Mouse (Mus musculus) urinary bladder, postnatal 25 days (tissue): ENCODE results near the gene Ncoa1.

ENCODE experiments used
- DNase-seq: peaks from one replicate; pipeline ENCODE4 v3.0.0; 2022; ENCODE audit warnings: low spot score

The Ncoa1 gene

GRCm38 (mm10) chr12:4476832-4477671 lies at the start of gene Ncoa1:
Ncoa1 (minus strand) TSS chr12:4477182.
- peak; percentile 62 for DNase-seq

GRCm38 (mm10) chr12:4524546-4524945 lies 47.6 kb upstream of the Ncoa1 start:
- no peak for DNase-seq

- DNase-seq, result no peak
Measured at GRCm38 (mm10) chr12:4523688-4524298, 46.8 kb upstream of the Ncoa1 start.

GRCm38 (mm10) chr12:4523208-4523607 lies 46.2 kb upstream of the Ncoa1 start:
- no peak for DNase-seq

DNA sequence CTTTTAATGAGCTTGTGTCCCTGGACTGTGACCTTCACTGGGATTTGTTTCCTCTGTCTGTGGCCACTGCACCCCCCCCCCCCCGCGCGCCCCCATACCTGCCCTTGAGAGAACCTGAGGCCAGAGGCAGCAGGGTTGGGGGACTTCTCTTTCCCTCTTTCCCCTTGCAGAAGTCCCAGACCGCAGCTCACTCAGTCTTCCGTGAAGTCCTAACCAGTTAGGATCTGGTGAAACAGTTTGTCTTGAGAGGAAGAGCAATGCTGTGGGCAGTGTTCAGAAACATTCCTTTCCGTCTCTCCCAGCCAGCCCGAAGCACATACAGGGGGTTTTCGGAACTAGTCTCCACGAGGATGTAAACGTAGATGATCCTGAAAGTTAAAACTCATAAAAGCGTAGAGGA lies 42.0 kb upstream of the Ncoa1 start:
- DNase-seq, result no peak

DNA sequence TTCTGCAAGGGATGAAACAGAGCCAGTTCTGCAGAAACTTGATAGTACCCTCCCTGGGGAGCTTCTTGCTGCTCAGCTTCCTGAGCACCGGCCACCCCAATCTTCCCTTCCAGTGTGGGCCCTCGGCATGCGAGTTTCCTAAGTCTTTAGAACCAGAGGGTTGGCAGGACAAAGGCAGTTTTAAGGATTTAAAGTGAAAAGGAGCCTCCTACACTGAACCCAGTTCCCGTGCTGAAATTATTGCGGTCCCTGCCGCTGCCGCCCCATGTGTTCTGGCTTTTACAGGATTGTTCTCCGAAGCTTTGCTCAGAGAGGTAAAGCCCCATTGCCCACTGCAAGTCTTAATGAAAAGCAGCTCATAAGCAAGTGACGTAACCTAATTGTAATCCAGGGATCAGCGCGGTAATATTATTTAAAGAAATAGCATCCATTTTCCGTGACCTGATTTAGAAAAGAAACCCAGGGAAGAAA lies 32.6 kb upstream of the Ncoa1 start:
- DNase-seq, result no peak

DNA sequence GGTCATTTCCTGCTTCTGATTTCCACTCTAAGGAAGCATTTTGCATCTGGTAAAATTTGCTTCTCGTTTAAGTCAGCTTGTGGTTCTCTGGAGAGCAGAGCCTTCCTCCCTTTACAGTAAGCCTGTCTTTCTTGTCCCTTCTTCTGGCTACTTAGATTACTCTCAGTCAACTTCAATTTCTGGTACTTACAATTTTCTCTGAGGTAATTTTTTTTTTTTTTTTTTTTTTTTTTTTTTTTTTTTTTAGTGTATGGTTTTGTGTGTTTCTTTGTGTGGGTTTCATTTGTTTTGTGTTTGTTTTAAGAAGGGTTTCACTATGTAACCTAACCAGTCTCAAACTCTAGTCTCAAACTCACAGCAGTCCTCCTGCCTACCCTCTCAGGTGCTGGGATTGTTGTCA lies 31.2 kb upstream of the Ncoa1 start:
- DNase-seq, result no peak

DNA sequence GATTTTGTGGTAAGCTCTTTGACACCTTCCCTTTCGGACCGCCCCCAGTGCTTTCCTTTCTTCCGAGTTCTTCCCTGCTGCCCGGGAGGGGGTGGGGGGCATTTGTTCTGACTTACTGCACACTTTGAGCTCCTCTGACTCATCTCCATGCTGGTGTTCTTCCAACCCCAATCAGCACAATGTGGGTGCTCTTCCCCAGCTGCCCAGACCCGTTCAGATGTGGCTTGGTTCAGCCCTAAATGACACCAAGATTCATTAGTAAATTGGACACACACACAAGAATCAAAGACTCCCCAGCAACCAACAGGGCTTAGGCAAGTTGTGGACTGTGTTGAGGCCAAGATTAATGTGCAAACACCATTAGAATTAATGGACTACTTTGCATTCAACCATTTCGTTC lies 30.5 kb upstream of the Ncoa1 start:
- no peak for DNase-seq

GRCm38 (mm10) chr12:4506810-4507430 lies 29.9 kb upstream of the Ncoa1 start:
- no peak for DNase-seq

- no peak for DNase-seq
Measured at GRCm38 (mm10) chr12:4505298-4505697, 28.3 kb upstream of the Ncoa1 start.

- DNase-seq, result no peak
Measured at GRCm38 (mm10) chr12:4503673-4504326, 26.8 kb upstream of the Ncoa1 start.

GRCm38 (mm10) chr12:4501916-4502315 lies 24.9 kb upstream of the Ncoa1 start:
- DNase-seq, result no peak

DNA sequence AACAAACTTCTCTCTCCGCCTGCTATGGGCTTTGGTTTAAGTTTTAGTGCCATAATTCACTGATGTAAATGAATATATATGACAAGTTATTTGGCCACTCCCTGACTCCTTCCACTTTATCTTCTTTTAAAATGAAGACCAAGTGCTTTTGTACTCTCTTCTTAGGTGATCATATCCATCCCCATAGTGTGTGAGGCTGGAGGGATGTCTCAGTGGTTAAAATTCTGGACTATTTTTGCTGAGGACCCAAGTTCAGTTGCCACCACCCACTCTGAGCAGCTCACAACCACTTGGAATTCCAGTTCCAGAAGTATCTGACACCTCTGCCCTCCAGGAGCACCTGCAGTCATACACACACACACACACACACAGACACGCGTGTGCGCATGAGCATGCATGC lies 23.5 kb upstream of the Ncoa1 start:
- DNase-seq, result no peak

GRCm38 (mm10) chr12:4499651-4500175 lies 22.7 kb upstream of the Ncoa1 start:
- no peak for DNase-seq

DNA sequence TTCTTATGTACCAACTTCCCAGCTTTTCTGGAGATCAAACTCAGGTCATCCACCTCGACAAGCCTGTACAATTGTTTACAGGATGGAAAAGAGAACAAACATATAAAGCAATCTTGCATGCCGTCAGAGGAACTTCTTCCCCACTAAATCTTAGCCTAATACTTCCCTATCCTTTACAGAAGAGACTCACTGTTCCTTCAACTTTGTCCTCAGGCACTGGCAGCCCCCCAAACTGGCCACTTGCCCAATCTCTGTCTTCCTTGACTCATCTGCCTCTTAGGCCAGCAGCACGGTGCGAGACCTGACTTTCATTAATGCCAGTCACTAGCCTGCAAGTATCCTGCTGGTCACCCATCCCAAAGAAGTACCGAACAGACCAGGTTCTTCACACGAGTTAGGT lies 11.4 kb upstream of the Ncoa1 start:
- no peak for DNase-seq

DNA sequence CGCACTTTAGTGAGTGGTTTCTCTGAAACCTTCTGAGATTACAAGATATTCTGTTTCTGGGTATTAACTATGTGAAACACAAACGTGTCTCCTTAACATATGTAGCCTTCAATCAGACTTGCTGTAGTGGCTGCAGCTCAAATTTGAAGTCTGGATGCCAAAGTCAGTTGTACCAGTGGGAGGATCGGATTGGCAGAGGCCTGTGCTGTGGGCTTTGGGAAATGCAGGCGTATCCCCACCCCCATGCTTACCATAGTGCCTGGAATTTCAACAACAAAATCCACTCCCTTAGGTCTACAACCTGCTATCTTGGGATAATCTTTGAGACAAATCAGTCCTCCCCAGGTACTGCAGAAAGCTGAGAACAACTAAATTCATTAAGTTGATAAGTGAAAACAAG lies 6.4 kb upstream of the Ncoa1 start:
- DNase-seq, result no peak

GRCm38 (mm10) chr12:4481687-4482086 lies 4.7 kb upstream of the Ncoa1 start:
- DNase-seq, result no peak

DNA sequence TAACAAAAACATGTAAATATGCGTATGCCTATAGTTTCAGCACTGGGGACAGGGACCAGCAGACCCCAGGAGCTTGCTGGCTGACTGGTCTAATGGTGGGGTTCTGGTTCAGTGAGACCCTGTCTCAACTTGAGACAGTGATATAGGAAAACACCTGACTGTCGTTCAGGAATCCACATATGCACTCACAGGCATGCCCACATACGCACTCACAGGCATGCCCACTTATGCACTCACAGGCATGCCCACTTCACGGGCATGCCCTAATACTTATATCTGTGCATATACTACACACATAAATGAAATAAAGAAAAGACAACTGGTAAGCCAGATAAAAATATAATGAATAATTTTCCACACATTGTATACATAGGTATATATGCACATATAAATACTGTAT lies 3.3 kb upstream of the Ncoa1 start:
- no peak for DNase-seq

- DNase-seq, result no peak
Measured at GRCm38 (mm10) chr12:4479171-4479881, 2.3 kb upstream of the Ncoa1 start.

DNA sequence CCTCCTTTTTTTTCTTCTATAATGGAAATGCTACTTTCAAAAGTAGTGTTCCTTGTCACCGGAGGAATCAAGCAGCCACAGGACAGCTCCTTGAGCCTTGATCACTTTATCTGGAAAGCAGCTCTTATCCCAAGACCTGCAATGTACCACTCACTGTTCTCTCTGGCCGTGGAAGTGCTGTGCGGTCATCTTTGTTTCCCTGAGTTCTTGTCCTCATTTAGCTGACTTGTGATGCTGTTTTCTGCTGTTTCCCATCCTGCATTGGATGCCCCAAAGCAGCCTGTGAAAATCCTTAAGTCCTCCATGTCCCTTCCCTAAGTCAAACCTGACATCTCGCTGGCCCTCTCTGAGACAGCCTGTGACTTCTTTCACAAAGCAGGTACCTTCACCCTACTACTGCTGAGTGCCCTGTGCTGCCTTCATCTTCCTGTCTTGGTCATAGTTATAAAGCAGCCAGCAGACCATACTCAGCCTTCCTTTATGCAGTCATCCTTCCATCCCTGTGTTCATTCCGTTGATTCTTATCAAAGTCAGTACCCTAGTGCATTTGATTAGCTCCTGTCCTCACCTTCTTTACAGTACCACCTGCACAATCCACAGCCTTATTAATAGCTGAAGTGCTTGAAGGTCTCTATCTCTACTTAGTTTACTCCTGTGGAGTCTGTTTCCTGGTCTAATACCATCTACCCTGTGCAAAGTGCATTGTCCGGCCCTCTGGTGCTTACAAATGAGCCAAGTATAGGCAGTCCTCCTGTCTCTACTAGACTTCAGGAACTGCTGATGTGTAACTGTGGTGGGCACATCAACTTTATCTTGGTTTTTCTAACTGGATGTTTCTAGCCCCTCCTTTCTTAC lies 1.2 kb upstream of the Ncoa1 start:
- no peak for DNase-seq
